In the genomic region with DNA sequence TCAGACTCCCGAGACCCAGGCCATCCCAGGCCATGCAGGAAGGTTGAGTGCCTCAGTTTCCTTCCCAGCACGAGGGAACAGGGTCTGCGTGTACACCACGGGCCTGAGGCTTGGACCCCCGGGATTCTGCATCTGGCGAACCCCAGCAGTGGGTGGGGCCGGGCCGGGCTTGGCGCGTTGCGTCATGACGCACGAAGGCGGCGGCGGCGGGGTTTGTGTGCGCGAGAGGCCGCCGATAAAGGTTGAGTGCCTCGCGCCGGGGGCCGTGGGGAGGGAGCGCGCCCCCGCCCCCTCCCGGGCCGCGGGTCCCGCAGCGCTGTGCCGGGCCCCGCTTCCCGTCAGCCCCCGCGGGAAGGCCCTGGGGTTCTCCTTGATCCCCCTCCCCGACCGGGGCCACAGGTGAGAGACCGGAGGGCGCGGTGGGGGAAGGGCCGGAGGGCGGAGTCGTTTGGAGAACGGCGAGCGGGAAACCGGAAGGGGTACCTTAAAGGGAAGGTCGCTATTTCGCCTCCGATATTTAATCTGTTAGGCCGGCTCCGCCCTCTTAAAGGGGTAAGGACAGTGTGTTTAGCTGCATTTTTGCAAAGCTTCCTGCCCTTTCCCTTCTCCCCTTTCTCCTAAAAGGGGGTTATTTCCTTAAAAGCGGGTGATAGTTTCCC, we compare ENCODE assay signal across 8 mouse cellular contexts. TPM values are rescaled to one million over a fixed set of nuclear protein-coding genes. Genes with fewer than 3 reads are reported as not detected.
A peak's percentile ranks its signal among the peaks of the same experiment; 100 is the strongest.
DNase-seq lines count a peak whose midpoint lies in the region; ATAC-seq and TF ChIP-seq lines count a peak whose summit lies in the region.

Gene Zfp628 (plus strand): TSS at position 211 of the 659 bp plus-strand sequence.

- peak; percentile 96 for DNase-seq in A20 (ENCODE audit: low read depth, low spot score)
- peak; percentile 92 to 94 for DNase-seq in heart, adult 9 months (ENCODE audit: low spot score in 2 of 2)
- peak; percentile 50 to 76 for DNase-seq in monocyte, adult 2 months (ENCODE audit: low read depth in 1 of 2, low spot score in 2 of 2)
- DNase-seq in spleen, postnatal 36 days (ENCODE audit: low spot score in 2 of 2): peak; percentile 89 to 93

- under 1% methylated on average over 53 of the region's 56 CpGs for WGBS in kidney, embryonic 14.5 days
- WGBS in limb, embryonic 15.5 days: under 1% methylated on average over 55 of the region's 56 CpGs

- H3K27me3 ChIP-seq in kidney, embryonic 14.5 days (ENCODE audit: control insufficient read depth, insufficient read depth, low read length): no peaks in the 10 kb centered on the region
- no peaks in the 10 kb centered on the region for H3K27me3 ChIP-seq in limb, embryonic 15.5 days

- H3K4me3 ChIP-seq in bone marrow macrophage, adult 2 months (ENCODE audit: insufficient read depth, low read length): peak within 1 kb of the TSS; percentile 98
- H3K4me3 ChIP-seq in embryonic fibroblast, embryonic 13.5 days (ENCODE audit: insufficient read depth, low read length): peak within 1 kb of the TSS; percentile 77
- H3K4me3 ChIP-seq in kidney, embryonic 14.5 days (ENCODE audit: low read length): peak within 1 kb of the TSS; percentile 60
- peak within 1 kb of the TSS; percentile 71 for H3K4me3 ChIP-seq in limb, embryonic 15.5 days

- ATAC-seq in kidney, embryonic 14.5 days (ENCODE audit: low FRiP score, low TSS enrichment): peak; percentile 86
- peak; percentile 87 for ATAC-seq in limb, embryonic 15.5 days (ENCODE audit: insufficient number of reproducible peaks, low FRiP score, low TSS enrichment, low read depth)

- peak within 1 kb of the TSS; percentile 95 for H3K9ac ChIP-seq in kidney, embryonic 14.5 days (ENCODE audit: low read depth, low read length)
- peak within 1 kb of the TSS; percentile 76 for H3K9ac ChIP-seq in limb, embryonic 15.5 days

- H3K4me2 ChIP-seq in kidney, embryonic 14.5 days (replicated peaks; ENCODE audit: low read depth, low read length): peak within 1 kb of the TSS; percentile 70
- peak within 1 kb of the TSS; percentile 72 for H3K4me2 ChIP-seq in limb, embryonic 15.5 days

- no peak for TF ChIP-seq CTCF in bone marrow macrophage, adult 2 months (IDR thresholded peaks at IDR 0.05; ENCODE audit: low read depth, low read length)
- no peak for TF ChIP-seq CTCF in embryonic fibroblast, embryonic 13.5 days (IDR thresholded peaks at IDR 0.05; ENCODE audit: borderline replicate concordance, insufficient read depth, low read length)

- H3K36me3 ChIP-seq in kidney, embryonic 14.5 days (ENCODE audit: control insufficient read depth, insufficient read depth, low read length): peaks cover 23% of the 10 kb centered on the region
- peaks cover 21% of the 10 kb centered on the region for H3K36me3 ChIP-seq in limb, embryonic 15.5 days

- H3K9me3 ChIP-seq in kidney, embryonic 14.5 days (ENCODE audit: control insufficient read depth, low read length): no peaks in the 10 kb centered on the region
- H3K9me3 ChIP-seq in limb, embryonic 15.5 days: no peaks in the 10 kb centered on the region

- peaks cover 10% of the 10 kb centered on the region for H3K4me1 ChIP-seq in bone marrow macrophage, adult 2 months (ENCODE audit: control insufficient read depth, insufficient read depth, low read length)
- H3K4me1 ChIP-seq in embryonic fibroblast, embryonic 13.5 days (ENCODE audit: control insufficient read depth, insufficient read depth, low read length): peaks cover 8% of the 10 kb centered on the region
- H3K4me1 ChIP-seq in kidney, embryonic 14.5 days (ENCODE audit: control insufficient read depth, insufficient read depth, low read length): peaks cover 17% of the 10 kb centered on the region
- H3K4me1 ChIP-seq in limb, embryonic 15.5 days: peaks cover 28% of the 10 kb centered on the region

- peak; percentile 61; the same call in 1 of the 2 replicates for TF ChIP-seq POLR2A in bone marrow macrophage, adult 2 months (IDR thresholded peaks at IDR 0.05; ENCODE audit: borderline replicate concordance, low read depth, low read length)
- peak; percentile 94 for TF ChIP-seq POLR2A in embryonic fibroblast, embryonic 13.5 days (IDR thresholded peaks at IDR 0.05; ENCODE audit: low read depth, low read length)

- H3K27ac ChIP-seq in bone marrow macrophage, adult 2 months (ENCODE audit: insufficient read depth, low read depth, low read length): peak within 1 kb of the TSS; percentile 75
- H3K27ac ChIP-seq in embryonic fibroblast, embryonic 13.5 days (ENCODE audit: insufficient read depth, low read length): peak within 1 kb of the TSS; percentile 97
- peak within 1 kb of the TSS; percentile 98 for H3K27ac ChIP-seq in kidney, embryonic 14.5 days (ENCODE audit: low read depth, low read length)
- H3K27ac ChIP-seq in limb, embryonic 15.5 days: peak within 1 kb of the TSS; percentile 99

RNA-seq across cellular contexts. Expression of gene Zfp628, which starts in this region (rescaled TPM):
- polyA plus RNA-seq in bone marrow macrophage, adult 2 months (2012; ENCODE audit: insufficient read depth, insufficient read length, missing spikeins): 7.1 and 8.7 TPM in 2 replicates
- polyA plus RNA-seq in embryonic fibroblast, embryonic 13.5 days (2011; ENCODE audit: insufficient read length, low read depth, missing spikeins): 5.2 and 6.3 TPM in 2 replicates
- polyA plus RNA-seq in kidney, embryonic 14.5 days (2014; fragmentation: Nextera tagmentation; extraction: Ambion mirVana): 4.5 and 5.2 TPM in 2 replicates
- polyA plus RNA-seq in limb, embryonic 15.5 days (2015; fragmentation: Nextera tagmentation; extraction: Ambion mirVana): 3.4 TPM in 2 replicates

Comparison
In these comparisons a context has a peak if more than half of its experiments do, and no peak if none do; other contexts are left out.
1. Peak in every context shown above with its lines: DNase-seq, ATAC-seq, H3K4me3 ChIP-seq and H3K27ac ChIP-seq.